In genomic region chr16:89831172-89831571, GRCm38 (mm10) we compare ENCODE assay signal across 8 mouse cellular contexts.
DNase-seq lines count a peak whose midpoint lies in the region.

No protein-coding gene starts in this region.

- DNase-seq in gastrocnemius, adult 18-20 months (ENCODE audit: low spot score): peak; percentile 47
- no peak for DNase-seq in gastrocnemius, adult 8-10 months (ENCODE audit: low spot score in 2 of 2)
- DNase-seq in 3T3-L1 (ENCODE audit: low read depth, low spot score) (peak; percentile 52), adipocyte (ENCODE audit: low spot score) (peak; percentile 29)
- DNase-seq in forelimb bud, embryonic 11.5 days (ENCODE audit: low read depth, low spot score): peak; percentile 36
- peak; percentile 64 for DNase-seq in kidney, postnatal 14 days
- peak; percentile 85 for DNase-seq in lung, postnatal 36 days
- no peak for DNase-seq in urinary bladder, postnatal 36 days (ENCODE audit: low spot score in 2 of 2)

Comparison
In these comparisons a context has a peak if more than half of its experiments do, and no peak if none do; other contexts are left out.
1. DNase-seq: peak in gastrocnemius, adult 18-20 months (single experiment), 3T3-L1 (single experiment), adipocyte (single experiment), forelimb bud, embryonic 11.5 days (single experiment), kidney, postnatal 14 days (single experiment) and lung, postnatal 36 days (single experiment); none in gastrocnemius, adult 8-10 months (0 of 2) and urinary bladder, postnatal 36 days (0 of 2).